Mouse (Mus musculus): ENCODE data around the gene Copa. TPM values are rescaled to one million over a fixed set of nuclear protein-coding genes. Genes with fewer than 3 reads are reported as not detected.

Gene Copa
- polyA plus RNA-seq, 1 experiment from 2014 or later = 219 TPM

DNA sequence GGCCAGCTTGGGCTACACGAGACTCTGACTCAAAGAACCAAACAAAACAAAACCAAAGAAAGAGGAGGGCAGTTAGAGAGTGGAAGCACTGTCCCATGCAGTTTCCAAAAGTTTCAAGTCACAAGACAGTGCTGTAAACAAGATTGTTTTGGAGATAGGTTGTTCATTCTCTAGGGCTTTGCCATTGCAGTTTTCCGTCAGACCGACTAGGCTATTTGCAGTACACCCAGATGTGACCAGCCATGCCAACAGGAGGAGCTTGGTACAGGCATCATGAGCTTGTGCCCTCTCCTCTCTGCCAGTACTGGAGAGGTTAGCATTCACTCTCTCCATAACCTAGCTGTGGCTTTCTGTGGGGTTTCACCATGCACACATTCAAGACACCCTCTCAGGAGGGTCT, 11.2 kb downstream of the Copa start:
- Histone ChIP-seq H3K9ac (replicated peaks) (no peak overlapping the region), H3K9me3 (no peaks in the 10 kb centered on the region), H3K4me1 (replicated peaks) (no peaks in the 10 kb centered on the region), H3K36me3 (peaks cover 91% of the 10 kb centered on the region), H3K27me3 (no peaks in the 10 kb centered on the region), H3K27ac (no peak overlapping the region), H3K4me3 (replicated peaks) (no peak overlapping the region), H3K4me2 (no peak overlapping the region)
- 83% methylated on average over 3 of the region's 3 CpGs for WGBS
- no peak for ATAC-seq (ENCODE audit: insufficient number of reproducible peaks, insufficient read depth, low FRiP score, low TSS enrichment, low read depth)

DNA sequence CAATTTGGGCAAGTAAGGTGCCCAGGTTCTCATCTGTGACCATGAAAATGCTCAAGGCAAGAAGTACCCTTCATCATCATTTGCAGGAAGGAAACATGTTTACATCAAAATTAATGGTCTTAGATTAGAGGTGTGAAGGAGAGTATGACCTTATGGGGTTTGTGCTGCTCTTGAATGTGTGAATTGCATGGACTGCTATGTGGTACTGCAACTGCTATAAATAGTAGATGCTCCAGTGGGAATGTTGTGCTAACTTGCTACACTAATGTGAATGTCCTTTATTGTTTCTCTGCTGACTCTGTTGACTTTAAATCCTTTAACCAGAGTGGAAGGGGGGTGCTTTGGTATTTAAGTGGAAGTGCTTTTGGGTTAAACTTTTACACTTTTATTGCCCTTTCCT, 12.0 kb downstream of the Copa start:
- no peak overlapping the region for H3K4me3 ChIP-seq (replicated peaks)
- H3K27me3 ChIP-seq = no peaks in the 10 kb centered on the region
- no peak overlapping the region for H3K27ac ChIP-seq
- no peak for ATAC-seq (ENCODE audit: insufficient number of reproducible peaks, insufficient read depth, low FRiP score, low TSS enrichment, low read depth)
- H3K9me3 ChIP-seq = no peaks in the 10 kb centered on the region
- no peaks in the 10 kb centered on the region for H3K4me1 ChIP-seq (replicated peaks)
- H3K36me3 ChIP-seq = peaks cover 88% of the 10 kb centered on the region
- no peak overlapping the region for H3K9ac ChIP-seq (replicated peaks)
- H3K4me2 ChIP-seq = no peak overlapping the region

DNA sequence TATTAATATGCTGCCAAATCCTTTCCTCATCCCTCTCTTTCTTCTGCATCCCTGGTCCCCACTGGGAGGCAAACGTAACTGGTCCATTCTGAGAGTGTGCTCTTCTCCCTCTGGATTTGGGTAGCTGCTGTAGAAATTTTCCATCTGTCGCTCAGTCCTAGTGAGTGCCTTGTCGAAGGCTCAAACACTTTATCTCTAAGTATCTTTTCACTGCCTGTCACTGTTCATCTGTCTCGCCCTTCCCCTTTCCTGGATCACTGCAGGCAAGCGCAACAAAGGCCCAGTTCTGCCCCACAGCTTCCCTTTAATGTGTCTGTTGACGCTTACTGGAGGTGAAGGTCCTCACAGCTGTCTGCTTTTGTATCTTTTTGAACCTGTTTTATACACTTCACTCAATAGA, 12.9 kb downstream of the Copa start:
- ATAC-seq (ENCODE audit: insufficient number of reproducible peaks, insufficient read depth, low FRiP score, low TSS enrichment, low read depth) = no peak
- Histone ChIP-seq H3K4me3 (replicated peaks) (no peak overlapping the region), H3K9ac (replicated peaks) (no peak overlapping the region), H3K36me3 (peaks cover 88% of the 10 kb centered on the region), H3K27ac (no peak overlapping the region), H3K4me1 (replicated peaks) (no peaks in the 10 kb centered on the region), H3K9me3 (no peaks in the 10 kb centered on the region), H3K27me3 (no peaks in the 10 kb centered on the region), H3K4me2 (no peak overlapping the region)
- 82% methylated on average over 6 of the region's 6 CpGs for WGBS

GRCm38 (mm10) chr1:172099325-172100033, 17.1 kb downstream of the Copa start:
- 91% methylated on average over 6 of the region's 6 CpGs for WGBS
- Histone ChIP-seq H3K4me3 (replicated peaks) (no peak overlapping the region), H3K4me1 (replicated peaks) (peaks cover 2% of the 10 kb centered on the region; the same call in 1 of the 2 replicates), H3K4me2 (no peak overlapping the region), H3K36me3 (peaks cover 90% of the 10 kb centered on the region), H3K9me3 (no peaks in the 10 kb centered on the region), H3K9ac (replicated peaks) (no peak overlapping the region), H3K27me3 (no peaks in the 10 kb centered on the region), H3K27ac (no peak overlapping the region)
- ATAC-seq (ENCODE audit: insufficient number of reproducible peaks, insufficient read depth, low FRiP score, low TSS enrichment, low read depth) = no peak

DNA sequence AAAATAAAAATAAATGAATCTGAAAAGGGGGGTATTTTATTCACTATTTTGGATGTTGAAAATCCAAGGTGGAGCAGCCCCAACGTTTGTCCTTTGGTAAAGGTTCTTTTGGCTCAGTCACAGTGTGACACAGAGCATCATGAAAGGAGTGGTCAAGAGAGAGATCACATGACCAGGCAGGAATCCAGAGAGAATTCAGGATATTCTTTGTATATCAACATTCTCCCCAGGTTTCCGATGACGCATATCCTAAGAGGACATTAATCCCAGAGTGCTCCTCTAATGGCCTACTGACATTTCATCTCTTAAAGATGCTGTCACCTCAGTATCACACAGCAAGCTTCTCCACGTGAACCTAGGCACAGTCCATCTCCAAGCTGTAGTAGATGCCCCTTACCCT, 21.3 kb downstream of the Copa start:
- Histone ChIP-seq H3K27me3 (no peaks in the 10 kb centered on the region), H3K36me3 (peaks cover 94% of the 10 kb centered on the region), H3K9ac (replicated peaks) (no peak overlapping the region), H3K4me1 (replicated peaks) (peaks cover 8% of the 10 kb centered on the region), H3K4me2 (no peak overlapping the region), H3K27ac (no peak overlapping the region), H3K9me3 (no peaks in the 10 kb centered on the region), H3K4me3 (replicated peaks) (no peak overlapping the region)
- no peak for ATAC-seq (ENCODE audit: insufficient number of reproducible peaks, insufficient read depth, low FRiP score, low TSS enrichment, low read depth)
- WGBS = 93% methylated on average over 4 of the region's 4 CpGs

DNA sequence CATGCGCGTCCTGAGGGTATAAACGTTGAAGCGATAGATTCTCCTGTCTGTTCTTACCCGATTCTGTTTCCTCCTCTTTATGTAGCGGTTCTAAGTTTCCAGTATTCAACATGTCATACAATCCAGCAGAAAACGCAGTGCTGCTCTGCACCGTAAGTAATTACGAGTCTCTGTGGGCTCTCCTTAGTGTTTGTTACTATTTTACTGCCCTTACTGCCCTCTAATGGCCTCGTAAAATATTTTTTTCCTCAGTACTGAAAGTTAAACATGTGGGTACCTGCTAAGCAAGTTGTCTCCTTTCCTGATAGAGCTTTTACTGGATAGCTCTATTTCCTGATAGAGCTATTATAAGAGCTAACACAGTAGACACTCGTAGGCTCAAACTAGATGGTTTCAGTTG, 22.8 kb downstream of the Copa start:
- Histone ChIP-seq H3K27me3 (no peaks in the 10 kb centered on the region), H3K4me3 (replicated peaks) (no peak overlapping the region), H3K4me1 (replicated peaks) (peaks cover 8% of the 10 kb centered on the region), H3K27ac (no peak overlapping the region), H3K9ac (replicated peaks) (no peak overlapping the region), H3K4me2 (no peak overlapping the region), H3K36me3 (peaks cover 98% of the 10 kb centered on the region), H3K9me3 (no peaks in the 10 kb centered on the region)
- ATAC-seq (ENCODE audit: insufficient number of reproducible peaks, insufficient read depth, low FRiP score, low TSS enrichment, low read depth) = no peak; the same call in 1 of the 2 replicates
- 60% methylated on average over 11 of the region's 11 CpGs for WGBS

DNA sequence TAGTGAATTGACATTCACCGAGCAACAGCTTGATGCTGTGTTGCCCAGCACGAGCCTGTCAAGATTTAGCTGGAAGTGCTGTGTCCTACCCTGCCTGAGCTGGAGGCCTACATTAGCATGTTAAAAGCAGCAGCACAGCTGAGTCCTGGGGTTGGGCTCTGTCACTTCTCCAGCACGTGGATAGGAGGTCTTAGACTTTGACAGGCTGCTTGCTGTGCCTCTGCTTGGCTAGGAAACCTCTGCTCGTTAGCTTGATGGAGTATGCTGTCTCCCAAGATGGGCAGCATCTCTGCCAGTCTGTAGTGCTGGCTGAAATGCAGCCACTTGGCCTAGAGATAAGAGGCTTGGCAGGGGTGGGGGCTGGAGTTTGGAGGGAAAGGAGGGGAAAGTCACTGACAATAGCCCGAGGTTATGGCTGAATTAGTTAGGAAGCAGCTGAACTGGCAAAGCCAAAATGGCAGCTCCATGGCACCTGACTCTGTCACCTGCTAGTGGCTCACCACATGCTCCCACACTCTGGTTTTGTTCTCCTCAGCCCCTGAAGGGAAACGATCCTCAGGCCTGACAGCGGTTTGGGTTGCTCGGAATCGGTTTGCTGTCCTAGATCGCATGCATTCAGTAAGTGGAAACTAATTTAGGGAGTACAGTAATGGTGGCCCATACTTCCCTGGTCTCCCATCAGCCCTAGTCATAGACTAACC, 25.6 kb downstream of the Copa start:
- Histone ChIP-seq H3K27ac (no peak overlapping the region), H3K4me3 (replicated peaks) (no peak overlapping the region), H3K9me3 (no peaks in the 10 kb centered on the region), H3K9ac (replicated peaks) (no peak overlapping the region), H3K4me2 (no peak overlapping the region), H3K4me1 (replicated peaks) (peaks cover 8% of the 10 kb centered on the region), H3K27me3 (no peaks in the 10 kb centered on the region), H3K36me3 (peaks cover 99% of the 10 kb centered on the region)
- 83% methylated on average over 10 of the region's 10 CpGs for WGBS
- no peak for ATAC-seq (ENCODE audit: insufficient number of reproducible peaks, insufficient read depth, low FRiP score, low TSS enrichment, low read depth)

- Histone ChIP-seq H3K4me2 (no peak overlapping the region), H3K9ac (replicated peaks) (no peak overlapping the region), H3K9me3 (no peaks in the 10 kb centered on the region), H3K27ac (no peak overlapping the region), H3K4me3 (replicated peaks) (no peak overlapping the region), H3K27me3 (no peaks in the 10 kb centered on the region), H3K4me1 (replicated peaks) (no peaks in the 10 kb centered on the region), H3K36me3 (peaks cover 99% of the 10 kb centered on the region)
- 93% methylated on average over 5 of the region's 5 CpGs for WGBS
- ATAC-seq (ENCODE audit: insufficient number of reproducible peaks, insufficient read depth, low FRiP score, low TSS enrichment, low read depth) = no peak
Observed at GRCm38 (mm10) chr1:172116948-172117347, 34.6 kb downstream of the Copa start.

- Histone ChIP-seq H3K4me1 (replicated peaks) (no peaks in the 10 kb centered on the region), H3K4me2 (no peak overlapping the region), H3K9ac (replicated peaks) (no peak overlapping the region), H3K4me3 (replicated peaks) (no peak overlapping the region), H3K36me3 (peaks cover 97% of the 10 kb centered on the region), H3K9me3 (no peaks in the 10 kb centered on the region), H3K27me3 (no peaks in the 10 kb centered on the region), H3K27ac (no peak overlapping the region)
- 83% methylated on average over 6 of the region's 6 CpGs for WGBS
- no peak for ATAC-seq (ENCODE audit: insufficient number of reproducible peaks, insufficient read depth, low FRiP score, low TSS enrichment, low read depth)
Observed at GRCm38 (mm10) chr1:172119100-172119499, 36.8 kb downstream of the Copa start.

DNA sequence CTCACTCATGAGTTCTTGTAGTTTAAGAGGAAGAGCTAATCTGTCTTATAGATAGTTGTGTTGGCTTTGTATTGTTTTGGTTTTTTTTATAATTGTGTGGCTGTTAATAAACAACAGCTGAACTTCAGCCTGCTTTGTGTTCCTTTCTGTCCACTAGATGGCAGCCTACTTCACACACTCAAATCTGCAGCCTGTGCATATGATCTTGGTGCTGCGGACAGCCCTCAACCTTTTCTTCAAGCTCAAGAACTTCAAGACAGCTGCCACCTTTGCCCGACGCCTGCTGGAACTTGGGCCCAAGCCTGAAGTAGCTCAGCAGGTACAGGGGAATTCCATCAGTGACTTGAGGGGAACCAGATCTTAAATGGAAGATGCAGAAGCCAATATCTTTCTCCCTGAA, 37.4 kb downstream of the Copa start:
- ATAC-seq (ENCODE audit: insufficient number of reproducible peaks, insufficient read depth, low FRiP score, low TSS enrichment, low read depth) = 0 out of 2 replicates have a peak, but pooled peaks have one; percentile 32
- H3K9ac ChIP-seq (replicated peaks) = no peak overlapping the region
- peaks cover 91% of the 10 kb centered on the region for H3K36me3 ChIP-seq
- WGBS = 59% methylated on average over 3 of the region's 3 CpGs
- no peaks in the 10 kb centered on the region for H3K9me3 ChIP-seq
- no peak overlapping the region for H3K4me2 ChIP-seq
- no peak overlapping the region for H3K4me3 ChIP-seq (replicated peaks)
- H3K27ac ChIP-seq = no peak overlapping the region
- no peaks in the 10 kb centered on the region for H3K27me3 ChIP-seq
- no peaks in the 10 kb centered on the region for H3K4me1 ChIP-seq (replicated peaks)

DNA sequence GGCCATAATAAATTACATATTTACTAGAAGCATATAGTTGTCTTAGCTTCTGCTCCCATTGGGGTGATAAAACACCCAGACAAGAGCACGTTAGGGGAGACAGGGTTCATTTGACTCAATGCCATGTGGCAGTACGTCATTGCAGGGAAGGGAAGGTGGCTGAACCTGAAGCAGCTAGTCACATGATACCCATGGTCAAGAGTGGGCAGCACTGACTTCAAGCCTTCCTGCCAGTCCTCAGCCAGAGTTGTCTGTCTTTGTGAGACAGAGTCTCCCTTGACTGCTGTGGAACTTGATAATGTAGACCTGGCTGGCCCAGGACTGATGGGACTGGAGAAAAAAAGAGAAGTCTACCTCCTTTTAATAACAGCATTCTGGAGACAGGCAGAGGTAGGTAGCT, 40.3 kb downstream of the Copa start:
- 85% methylated on average over 2 of the region's 2 CpGs for WGBS
- no peak for ATAC-seq (ENCODE audit: insufficient number of reproducible peaks, insufficient read depth, low FRiP score, low TSS enrichment, low read depth)
- Histone ChIP-seq H3K4me1 (replicated peaks) (peaks cover 4% of the 10 kb centered on the region), H3K4me3 (replicated peaks) (no peak overlapping the region), H3K27ac (no peak overlapping the region), H3K27me3 (no peaks in the 10 kb centered on the region), H3K36me3 (peaks cover 61% of the 10 kb centered on the region), H3K4me2 (no peak overlapping the region), H3K9ac (replicated peaks) (no peak overlapping the region), H3K9me3 (no peaks in the 10 kb centered on the region)

DNA sequence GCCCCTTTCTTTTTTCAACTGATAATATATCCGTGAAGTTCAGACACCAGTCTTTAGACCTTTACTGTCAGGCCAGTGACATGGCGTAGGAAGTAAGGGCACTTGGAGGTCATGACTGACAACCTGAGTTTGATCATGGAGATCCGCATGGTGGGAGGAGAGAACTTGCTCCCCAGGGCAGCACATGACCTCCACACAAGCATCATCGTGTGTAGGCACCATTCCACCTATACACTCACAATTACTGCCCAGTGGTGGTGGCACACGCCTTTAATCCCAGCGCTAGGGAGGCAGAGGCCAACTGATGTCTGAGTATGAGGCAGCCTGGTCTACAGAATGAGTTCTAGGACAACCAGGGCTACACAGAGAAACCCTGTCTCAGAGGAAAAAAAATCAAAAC, 42.2 kb downstream of the Copa start:
- Histone ChIP-seq H3K9me3 (no peaks in the 10 kb centered on the region), H3K27ac (no peak overlapping the region), H3K27me3 (no peaks in the 10 kb centered on the region), H3K4me3 (replicated peaks) (no peak overlapping the region), H3K4me1 (replicated peaks) (peaks cover 7% of the 10 kb centered on the region), H3K4me2 (no peak overlapping the region), H3K36me3 (peaks cover 55% of the 10 kb centered on the region), H3K9ac (replicated peaks) (no peak overlapping the region)
- ATAC-seq (ENCODE audit: insufficient number of reproducible peaks, insufficient read depth, low FRiP score, low TSS enrichment, low read depth) = no peak
- WGBS = 83% methylated on average over 6 of the region's 6 CpGs
